Mouse (Mus musculus): Measurements from ENCODE around the gene Srebf1. TPM values are rescaled to one million over a fixed set of nuclear protein-coding genes. Genes with fewer than 3 reads are reported as not detected.
A peak's percentile ranks its signal among the peaks of the same experiment; 100 is the strongest.

The Srebf1 gene
- polyA plus RNA-seq, 1 experiment from 2014 or later = 36.1 TPM

DNA sequence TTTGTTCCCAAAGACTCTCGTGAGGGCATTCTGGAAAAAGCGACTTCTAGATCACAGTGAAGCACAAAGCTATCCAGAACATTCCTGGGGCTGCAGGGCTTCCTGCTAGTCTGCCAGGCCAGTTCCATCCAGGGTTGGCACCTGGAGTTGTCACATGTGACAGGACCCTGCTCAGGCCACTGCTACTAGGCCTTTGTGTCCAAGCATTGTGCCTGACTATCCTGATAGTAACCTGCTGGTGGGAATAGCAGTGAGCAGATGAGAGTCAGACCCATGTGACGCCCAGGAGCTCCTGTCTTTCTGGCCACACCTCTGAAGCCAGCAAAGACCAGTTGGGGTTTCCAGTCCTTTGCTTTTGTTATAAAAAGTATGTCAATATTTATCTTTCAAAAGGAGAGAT is 50.3 kb downstream of the Srebf1 start:
- Histone ChIP-seq H3K27me3 (ENCODE audit: control insufficient read depth, insufficient read depth, low read length) (no peaks in the 10 kb centered on the region), H3K36me3 (ENCODE audit: control insufficient read depth, insufficient read depth) (no peaks in the 10 kb centered on the region), H3K4me1 (ENCODE audit: control insufficient read depth, insufficient read depth, low read length) (peaks cover 73% of the 10 kb centered on the region), H3K9me3 (replicated peaks; ENCODE audit: control insufficient read depth, low read length) (no peaks in the 10 kb centered on the region), H3K9ac (ENCODE audit: low read length) (0 out of 2 replicates have a peak overlapping the region, but pooled peaks have one; percentile 21), H3K27ac (ENCODE audit: low read length) (peak overlapping the region; percentile 60), H3K4me2 (ENCODE audit: low read depth, low read length) (no peak overlapping the region), H3K4me3 (ENCODE audit: low read length) (no peak overlapping the region)
- WGBS = 66% methylated on average over 3 of the region's 3 CpGs
- ATAC-seq (replicated peaks; ENCODE audit: extremely low read depth, insufficient read depth, low FRiP score) = no peak

DNA sequence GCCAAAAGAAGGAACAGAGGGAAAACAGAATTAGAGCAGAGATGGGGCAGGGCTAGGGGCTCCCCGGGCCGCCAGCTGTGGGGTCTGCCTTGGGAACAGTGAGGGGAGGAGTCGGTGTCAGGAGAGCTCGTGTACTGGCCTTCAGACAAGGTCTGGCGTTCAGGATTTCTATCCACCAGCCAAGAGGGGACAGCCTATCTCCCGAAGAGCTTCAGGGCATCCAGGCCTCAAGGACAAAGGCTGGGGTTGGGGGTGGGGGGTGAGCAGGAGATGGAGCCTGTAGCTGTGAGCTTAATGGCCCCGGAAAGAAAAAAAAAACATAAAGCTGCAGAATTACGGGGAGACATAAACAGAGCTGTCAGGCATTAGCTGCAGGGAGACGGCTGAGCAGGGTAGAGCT is 53.6 kb downstream of the Srebf1 start:
- H3K27me3 ChIP-seq (ENCODE audit: control insufficient read depth, insufficient read depth, low read length) = no peaks in the 10 kb centered on the region
- H3K4me3 ChIP-seq (ENCODE audit: low read length) = no peak overlapping the region
- ATAC-seq (replicated peaks; ENCODE audit: extremely low read depth, insufficient read depth, low FRiP score) = peak; percentile 52; the same call in 1 of the 2 replicates
- 20% methylated on average over 9 of the region's 9 CpGs for WGBS
- H3K9ac ChIP-seq (ENCODE audit: low read length) = peak overlapping the region; percentile 41
- H3K27ac ChIP-seq (ENCODE audit: low read length) = peak overlapping the region; percentile 79
- no peaks in the 10 kb centered on the region for H3K9me3 ChIP-seq (replicated peaks; ENCODE audit: control insufficient read depth, low read length)
- H3K4me1 ChIP-seq (ENCODE audit: control insufficient read depth, insufficient read depth, low read length) = peaks cover 71% of the 10 kb centered on the region
- H3K4me2 ChIP-seq (ENCODE audit: low read depth, low read length) = 0 out of 2 replicates have a peak overlapping the region, but pooled peaks have one; percentile 4
- H3K36me3 ChIP-seq (ENCODE audit: control insufficient read depth, insufficient read depth) = no peaks in the 10 kb centered on the region

DNA sequence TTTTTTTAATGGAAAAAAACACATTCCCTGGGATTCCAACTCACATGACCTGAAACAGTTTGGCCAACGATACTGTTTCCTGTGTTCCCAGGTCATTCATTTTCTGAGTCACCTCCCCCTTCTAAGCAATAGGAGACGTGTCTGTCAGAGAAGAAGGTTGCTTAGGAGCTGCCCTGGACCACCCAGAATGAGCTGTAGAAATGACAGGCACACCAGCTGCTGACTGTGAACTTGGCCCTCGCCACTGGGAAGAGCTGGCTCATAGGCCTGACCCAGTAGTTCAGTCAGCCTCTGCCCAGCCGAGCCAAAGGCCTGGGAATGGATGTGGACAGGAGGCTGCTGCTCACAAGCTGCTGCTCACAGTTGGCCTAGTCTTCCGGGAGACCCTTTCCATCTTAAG is 57.3 kb downstream of the Srebf1 start:
- H3K9me3 ChIP-seq (replicated peaks; ENCODE audit: control insufficient read depth, low read length) = no peaks in the 10 kb centered on the region
- WGBS = 55% methylated on average over 5 of the region's 5 CpGs
- ATAC-seq (replicated peaks; ENCODE audit: extremely low read depth, insufficient read depth, low FRiP score) = no peak
- H3K9ac ChIP-seq (ENCODE audit: low read length) = no peak overlapping the region
- peaks cover 76% of the 10 kb centered on the region for H3K4me1 ChIP-seq (ENCODE audit: control insufficient read depth, insufficient read depth, low read length)
- no peaks in the 10 kb centered on the region for H3K27me3 ChIP-seq (ENCODE audit: control insufficient read depth, insufficient read depth, low read length)
- no peak overlapping the region for H3K27ac ChIP-seq (ENCODE audit: low read length)
- 0 out of 2 replicates have a peak, but pooled peaks cover 5% of the 10 kb centered on the region for H3K36me3 ChIP-seq (ENCODE audit: control insufficient read depth, insufficient read depth)
- no peak overlapping the region for H3K4me3 ChIP-seq (ENCODE audit: low read length)
- no peak overlapping the region for H3K4me2 ChIP-seq (ENCODE audit: low read depth, low read length)

GRCm38 (mm10) chr11:60164450-60164849 is 57.9 kb downstream of the Srebf1 start:
- Histone ChIP-seq H3K9ac (ENCODE audit: low read length) (no peak overlapping the region), H3K27me3 (ENCODE audit: control insufficient read depth, insufficient read depth, low read length) (no peaks in the 10 kb centered on the region), H3K4me2 (ENCODE audit: low read depth, low read length) (no peak overlapping the region), H3K9me3 (replicated peaks; ENCODE audit: control insufficient read depth, low read length) (no peaks in the 10 kb centered on the region), H3K27ac (ENCODE audit: low read length) (no peak overlapping the region; the same call in 1 of the 2 replicates), H3K4me3 (ENCODE audit: low read length) (no peak overlapping the region), H3K36me3 (ENCODE audit: control insufficient read depth, insufficient read depth) (0 out of 2 replicates have a peak, but pooled peaks cover 5% of the 10 kb centered on the region), H3K4me1 (ENCODE audit: control insufficient read depth, insufficient read depth, low read length) (peaks cover 78% of the 10 kb centered on the region)
- no peak for ATAC-seq (replicated peaks; ENCODE audit: extremely low read depth, insufficient read depth, low FRiP score)
- 53% methylated on average over 6 of the region's 6 CpGs for WGBS

DNA sequence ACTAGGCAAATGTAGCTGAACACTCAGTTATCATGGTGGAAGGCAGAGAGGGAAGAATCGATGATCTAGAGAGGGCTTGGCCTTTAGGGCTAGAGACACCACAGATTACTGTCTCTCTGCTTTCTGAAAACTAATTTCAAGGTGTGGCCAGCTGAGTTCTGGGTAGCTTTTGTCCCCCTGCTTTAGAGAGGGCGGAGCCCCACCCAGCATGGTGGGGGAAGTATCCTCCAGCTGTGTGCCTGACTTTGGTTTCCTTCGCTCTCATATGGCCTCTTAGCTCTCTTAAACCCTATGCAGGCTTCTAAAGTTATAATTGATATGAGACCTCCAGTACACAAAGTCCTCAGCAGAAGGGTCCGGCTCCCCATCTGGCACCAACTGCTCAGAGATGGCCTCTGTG is 59.0 kb downstream of the Srebf1 start:
- Histone ChIP-seq H3K4me1 (ENCODE audit: control insufficient read depth, insufficient read depth, low read length) (peaks cover 69% of the 10 kb centered on the region), H3K4me3 (ENCODE audit: low read length) (no peak overlapping the region), H3K4me2 (ENCODE audit: low read depth, low read length) (no peak overlapping the region), H3K27me3 (ENCODE audit: control insufficient read depth, insufficient read depth, low read length) (no peaks in the 10 kb centered on the region), H3K36me3 (ENCODE audit: control insufficient read depth, insufficient read depth) (0 out of 2 replicates have a peak, but pooled peaks cover 5% of the 10 kb centered on the region), H3K27ac (ENCODE audit: low read length) (no peak overlapping the region), H3K9me3 (replicated peaks; ENCODE audit: control insufficient read depth, low read length) (no peaks in the 10 kb centered on the region), H3K9ac (ENCODE audit: low read length) (no peak overlapping the region)
- no peak for ATAC-seq (replicated peaks; ENCODE audit: extremely low read depth, insufficient read depth, low FRiP score)
- 89% methylated on average over 4 of the region's 4 CpGs for WGBS

- no peaks in the 10 kb centered on the region for H3K9me3 ChIP-seq (replicated peaks; ENCODE audit: control insufficient read depth, low read length)
- WGBS = 68% methylated on average over 1 of the region's 1 CpGs
- H3K9ac ChIP-seq (ENCODE audit: low read length) = no peak overlapping the region
- H3K4me2 ChIP-seq (ENCODE audit: low read depth, low read length) = no peak overlapping the region
- 0 out of 2 replicates have a peak, but pooled peaks cover 5% of the 10 kb centered on the region for H3K36me3 ChIP-seq (ENCODE audit: control insufficient read depth, insufficient read depth)
- no peak overlapping the region for H3K4me3 ChIP-seq (ENCODE audit: low read length)
- peaks cover 61% of the 10 kb centered on the region for H3K4me1 ChIP-seq (ENCODE audit: control insufficient read depth, insufficient read depth, low read length)
- H3K27ac ChIP-seq (ENCODE audit: low read length) = 0 out of 2 replicates have a peak overlapping the region, but pooled peaks have one; percentile 23
- no peak for ATAC-seq (replicated peaks; ENCODE audit: extremely low read depth, insufficient read depth, low FRiP score)
- H3K27me3 ChIP-seq (ENCODE audit: control insufficient read depth, insufficient read depth, low read length) = no peaks in the 10 kb centered on the region
Observed at GRCm38 (mm10) chr11:60162547-60162946, 59.8 kb downstream of the Srebf1 start.

- H3K4me1 ChIP-seq (ENCODE audit: control insufficient read depth, insufficient read depth, low read length) = peaks cover 57% of the 10 kb centered on the region
- WGBS = 73% methylated on average over 9 of the region's 9 CpGs
- no peak overlapping the region; the same call in 1 of the 2 replicates for H3K9ac ChIP-seq (ENCODE audit: low read length)
- H3K4me2 ChIP-seq (ENCODE audit: low read depth, low read length) = no peak overlapping the region
- H3K9me3 ChIP-seq (replicated peaks; ENCODE audit: control insufficient read depth, low read length) = no peaks in the 10 kb centered on the region
- no peak overlapping the region for H3K4me3 ChIP-seq (ENCODE audit: low read length)
- no peaks in the 10 kb centered on the region for H3K27me3 ChIP-seq (ENCODE audit: control insufficient read depth, insufficient read depth, low read length)
- ATAC-seq (replicated peaks; ENCODE audit: extremely low read depth, insufficient read depth, low FRiP score) = no peak
- peak overlapping the region; percentile 42 for H3K27ac ChIP-seq (ENCODE audit: low read length)
- H3K36me3 ChIP-seq (ENCODE audit: control insufficient read depth, insufficient read depth) = 0 out of 2 replicates have a peak, but pooled peaks cover 8% of the 10 kb centered on the region
Observed at GRCm38 (mm10) chr11:60161146-60161874, 61.1 kb downstream of the Srebf1 start.

GRCm38 (mm10) chr11:60160454-60161114 is 61.8 kb downstream of the Srebf1 start:
- no peak for ATAC-seq (replicated peaks; ENCODE audit: extremely low read depth, insufficient read depth, low FRiP score)
- Histone ChIP-seq H3K4me1 (ENCODE audit: control insufficient read depth, insufficient read depth, low read length) (peaks cover 54% of the 10 kb centered on the region), H3K9ac (ENCODE audit: low read length) (no peak overlapping the region; the same call in 1 of the 2 replicates), H3K4me3 (ENCODE audit: low read length) (no peak overlapping the region), H3K4me2 (ENCODE audit: low read depth, low read length) (no peak overlapping the region), H3K27me3 (ENCODE audit: control insufficient read depth, insufficient read depth, low read length) (no peaks in the 10 kb centered on the region), H3K27ac (ENCODE audit: low read length) (peak overlapping the region; percentile 21; the same call in 1 of the 2 replicates), H3K36me3 (ENCODE audit: control insufficient read depth, insufficient read depth) (0 out of 2 replicates have a peak, but pooled peaks cover 8% of the 10 kb centered on the region), H3K9me3 (replicated peaks; ENCODE audit: control insufficient read depth, low read length) (no peaks in the 10 kb centered on the region)
- 54% methylated on average over 3 of the region's 3 CpGs for WGBS

GRCm38 (mm10) chr11:60159955-60160354 is 62.4 kb downstream of the Srebf1 start:
- WGBS = 77% methylated on average over 5 of the region's 5 CpGs
- H3K9ac ChIP-seq (ENCODE audit: low read length) = no peak overlapping the region
- no peak overlapping the region for H3K4me2 ChIP-seq (ENCODE audit: low read depth, low read length)
- H3K27me3 ChIP-seq (ENCODE audit: control insufficient read depth, insufficient read depth, low read length) = no peaks in the 10 kb centered on the region
- H3K4me3 ChIP-seq (ENCODE audit: low read length) = no peak overlapping the region
- 0 out of 2 replicates have a peak, but pooled peaks cover 8% of the 10 kb centered on the region for H3K36me3 ChIP-seq (ENCODE audit: control insufficient read depth, insufficient read depth)
- no peak for ATAC-seq (replicated peaks; ENCODE audit: extremely low read depth, insufficient read depth, low FRiP score)
- peaks cover 52% of the 10 kb centered on the region for H3K4me1 ChIP-seq (ENCODE audit: control insufficient read depth, insufficient read depth, low read length)
- H3K9me3 ChIP-seq (replicated peaks; ENCODE audit: control insufficient read depth, low read length) = no peaks in the 10 kb centered on the region
- no peak overlapping the region for H3K27ac ChIP-seq (ENCODE audit: low read length)
